Comparison of ENCODE assay signal across 17 mouse cellular contexts in the genomic region with DNA sequence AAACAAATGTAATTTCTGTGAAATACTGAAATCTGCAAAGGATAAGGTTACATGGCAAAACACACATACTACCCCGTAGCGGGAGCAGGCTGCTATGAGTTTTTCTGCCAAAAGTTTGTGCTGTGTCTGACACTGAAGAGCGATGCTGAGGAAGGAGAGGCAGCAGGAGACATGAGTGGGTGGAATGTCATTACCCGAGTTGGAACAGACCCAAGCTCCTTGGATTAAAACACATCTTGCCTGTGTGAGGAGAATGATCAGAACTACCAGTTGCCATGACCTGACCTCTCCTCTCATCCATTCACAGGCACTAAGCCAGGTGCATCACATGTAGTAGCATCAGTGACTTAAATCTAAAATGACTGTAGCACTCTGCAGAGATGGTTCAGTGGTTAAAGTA.
DNase-seq lines count a peak whose midpoint lies in the region.
"Had no signal": no experiment of that assay in that cellular context is flagged by ENCODE, and none has a peak within 500 bp of the region (broad histone marks: within the 10 kb centered on the region; RNA-seq: fewer than 3 reads in every experiment).

No protein-coding gene starts in this region.

- DNase-seq in frontal cortex, postnatal 36 days (ENCODE audit: low spot score in 2 of 2) = peak; percentile 12 to 20
- no peak for DNase-seq in frontal cortex, postnatal 14 days (ENCODE audit: low spot score in 2 of 2)
- peak; percentile 40 for DNase-seq in right cerebral cortex, adult 18-20 months
- no peak for DNase-seq in right cerebral cortex, postnatal 25 days
- peak; percentile 70 for DNase-seq in cerebellum, adult 8-10 months
- peak; percentile 6 for DNase-seq in right cerebral cortex, postnatal 4 days
- DNase-seq in thymus, postnatal 14 days = no peak
- DNase-seq in B cell, adult 2 months = no peak
- DNase-seq: adrenal gland, postnatal 10 days; embryo, embryonic 11 days; gastrocnemius, postnatal 36 days; heart, postnatal 36 days; kidney, adult 2 months; kidney, postnatal 14 days; liver, embryonic 13.5 days; midbrain, embryonic 14.5 days; retina, postnatal 1 day had no signal

Comparison
In these comparisons a context has a peak if more than half of its experiments do, and no peak if none do; other contexts are left out.
1. DNase-seq: peak in frontal cortex, postnatal 36 days (2 of 2), right cerebral cortex, adult 18-20 months (single experiment), cerebellum, adult 8-10 months (single experiment) and right cerebral cortex, postnatal 4 days (single experiment); none in frontal cortex, postnatal 14 days (0 of 2), right cerebral cortex, postnatal 25 days (single experiment), thymus, postnatal 14 days (single experiment) and B cell, adult 2 months (0 of 2).